Mouse (Mus musculus) cerebellum, adult 18-20 months (tissue): ENCODE data around the gene Zbtb2.

Experiments
- DNase-seq, 2 experiments: peaks; one replicate each; pipeline ENCODE4 v3.0.0; 2021

Zbtb2 gene

DNA sequence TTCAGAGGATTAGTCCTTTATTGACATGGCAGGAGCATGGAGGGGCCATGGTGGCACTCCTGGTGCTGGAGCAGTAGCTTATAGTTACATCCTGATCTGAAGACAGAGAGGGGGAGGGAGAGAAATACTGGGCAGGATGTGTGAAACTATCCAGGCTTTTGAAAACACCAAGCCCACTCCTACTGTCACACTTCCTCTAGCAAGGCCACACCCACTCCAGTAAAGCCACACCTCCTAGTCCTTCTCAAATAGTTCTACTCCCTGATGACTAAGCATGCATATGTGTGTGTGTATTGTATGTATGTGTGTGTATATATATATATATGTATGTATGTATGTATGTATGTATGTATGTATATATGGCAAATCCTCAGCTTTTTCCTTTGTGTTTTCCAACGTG, 60.2 kb downstream of the Zbtb2 start:
- DNase-seq: no peak

DNA sequence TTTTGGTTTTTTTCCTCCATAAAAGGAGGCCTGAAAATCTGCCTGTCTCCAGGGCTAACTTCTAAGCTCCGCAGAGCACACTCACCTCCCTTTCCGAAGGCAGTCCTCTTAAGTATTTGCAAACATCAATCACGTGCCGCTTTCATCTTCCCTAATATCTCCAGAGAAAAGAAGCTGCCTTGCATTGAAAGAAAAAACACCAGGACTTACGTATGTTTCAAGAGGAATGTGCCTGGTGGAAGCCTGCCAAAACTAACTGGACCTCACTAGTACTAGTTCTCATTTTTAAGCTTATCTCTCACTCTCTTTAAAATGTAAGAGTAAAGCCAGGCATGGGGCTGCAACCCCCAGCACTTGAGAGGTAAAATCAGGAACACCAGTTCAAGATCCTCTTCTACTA, 62.3 kb downstream of the Zbtb2 start:
- no peak for DNase-seq

GRCm38 (mm10) chr10:4323885-4324284, 64.0 kb downstream of the Zbtb2 start:
- no peak for DNase-seq
